Mouse (Mus musculus) cerebellum, adult (tissue): ENCODE measurements around the gene Rab11fip5.
A peak's percentile ranks its signal among the peaks of the same experiment; 100 is the strongest.

Source experiments
- ATAC-seq: cut with Nextera tagmentation; 2 replicates; pipeline ENCODE4 v1.9.2; 2017; ENCODE audit warnings: mild to moderate bottlenecking, moderate library complexity, mixed read lengths; ENCODE audit not compliant: insufficient number of reproducible peaks, low FRiP score, low TSS enrichment

Gene Rab11fip5

DNA sequence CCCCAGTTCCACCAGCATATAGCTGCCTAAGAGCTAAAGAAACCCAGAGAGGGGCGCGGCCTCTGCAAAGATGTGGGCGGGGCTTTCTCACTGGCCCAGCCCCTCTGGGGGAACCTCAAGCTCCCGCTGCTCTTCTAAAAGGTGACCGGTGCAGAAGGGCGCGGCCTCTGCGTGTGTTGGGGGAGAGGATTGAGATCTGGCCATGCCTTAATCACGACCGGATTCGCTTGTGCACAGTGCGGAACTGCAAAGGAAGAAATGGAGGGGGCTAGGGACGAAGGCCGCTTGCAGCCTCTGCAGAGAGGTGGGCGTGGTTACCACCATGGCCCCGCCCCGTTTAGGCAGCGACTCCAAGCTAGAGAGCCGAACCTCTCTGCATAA, 290 bp upstream of the Rab11fip5 start:
- ATAC-seq: peak; percentile 92

DNA sequence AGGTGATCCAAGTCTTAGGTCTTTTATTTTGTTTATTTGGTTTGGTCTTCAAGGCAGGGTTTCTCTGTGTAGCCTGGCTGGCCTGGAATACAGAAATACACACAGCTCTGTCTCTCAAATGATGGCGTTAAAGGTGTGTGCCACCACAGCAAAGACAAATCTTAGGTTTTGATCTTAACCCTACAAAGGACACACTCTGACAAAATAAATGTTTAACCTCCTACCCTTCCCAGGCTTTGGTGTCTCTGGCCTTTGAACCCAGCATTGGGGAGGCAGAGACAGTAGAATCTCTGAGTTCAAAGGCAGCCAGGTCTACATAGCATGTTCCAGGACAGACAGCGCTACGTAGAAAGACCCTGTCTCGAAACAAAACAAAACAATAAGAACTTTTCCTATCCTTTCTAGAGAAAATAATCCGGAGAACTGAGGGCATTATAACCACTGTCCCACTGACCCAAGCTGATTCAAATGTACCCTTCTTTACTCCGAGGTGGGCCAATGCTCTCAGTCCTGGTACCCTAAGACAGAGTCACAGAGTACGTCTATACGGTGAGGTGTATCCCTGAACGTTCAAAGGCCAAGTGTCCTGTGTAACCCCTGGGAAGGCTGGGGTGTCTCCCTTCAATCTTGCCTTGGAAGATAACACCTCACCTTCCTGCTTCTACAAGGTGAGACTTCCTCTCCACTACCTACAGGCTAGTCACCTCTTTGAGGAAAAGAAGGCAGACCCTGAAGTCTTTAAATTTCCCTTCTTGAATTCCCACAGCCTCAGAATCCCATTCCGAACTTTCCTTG, 1.2 kb downstream of the Rab11fip5 start:
- ATAC-seq: no peak

DNA sequence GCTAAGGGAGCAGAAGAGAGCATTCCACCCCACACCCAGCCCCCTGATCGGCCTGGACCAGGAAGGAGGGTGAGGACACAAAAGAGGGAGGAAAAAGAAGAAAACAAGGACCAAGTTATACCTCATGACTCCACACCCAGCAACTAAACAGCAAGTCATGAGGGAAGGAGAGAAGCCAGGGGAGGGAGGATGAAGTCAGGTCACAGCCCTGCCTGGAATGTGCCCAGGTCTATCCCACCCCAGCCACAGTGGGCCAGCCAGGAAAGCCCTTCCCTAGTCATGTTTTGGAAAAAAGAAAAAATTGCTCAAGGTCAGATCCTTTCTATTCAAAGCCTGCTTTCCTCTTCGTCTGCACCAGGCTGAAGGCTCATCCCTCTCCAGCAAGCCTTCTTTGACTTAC, 1.9 kb downstream of the Rab11fip5 start:
- ATAC-seq: no peak

DNA sequence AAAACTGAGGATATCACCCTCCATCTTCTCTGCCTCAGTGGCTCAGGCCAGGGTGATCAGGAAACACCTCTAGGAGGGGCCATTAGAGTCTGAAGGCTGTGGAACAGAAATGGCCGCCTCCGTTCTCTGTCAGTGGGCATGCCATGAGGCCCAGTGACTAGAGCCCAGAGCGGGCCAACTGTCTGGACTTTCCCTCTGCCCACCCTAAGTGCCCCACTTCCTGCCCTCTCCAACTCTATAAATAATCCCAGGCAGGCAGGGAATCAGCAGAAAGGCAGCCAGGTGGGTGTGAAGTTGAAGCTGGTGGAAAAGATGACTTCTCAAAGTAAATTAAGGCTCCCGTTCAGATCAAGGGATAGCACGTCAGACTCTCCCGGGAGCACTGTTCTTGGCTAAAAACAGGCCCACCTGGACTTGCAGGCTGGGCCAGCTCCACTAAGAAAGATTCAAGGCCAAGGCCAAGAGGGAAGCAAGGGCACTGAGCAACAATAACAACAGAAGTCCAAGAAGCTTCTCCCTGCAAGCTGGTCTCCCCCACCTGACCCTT, 2.5 kb downstream of the Rab11fip5 start:
- no peak for ATAC-seq

DNA sequence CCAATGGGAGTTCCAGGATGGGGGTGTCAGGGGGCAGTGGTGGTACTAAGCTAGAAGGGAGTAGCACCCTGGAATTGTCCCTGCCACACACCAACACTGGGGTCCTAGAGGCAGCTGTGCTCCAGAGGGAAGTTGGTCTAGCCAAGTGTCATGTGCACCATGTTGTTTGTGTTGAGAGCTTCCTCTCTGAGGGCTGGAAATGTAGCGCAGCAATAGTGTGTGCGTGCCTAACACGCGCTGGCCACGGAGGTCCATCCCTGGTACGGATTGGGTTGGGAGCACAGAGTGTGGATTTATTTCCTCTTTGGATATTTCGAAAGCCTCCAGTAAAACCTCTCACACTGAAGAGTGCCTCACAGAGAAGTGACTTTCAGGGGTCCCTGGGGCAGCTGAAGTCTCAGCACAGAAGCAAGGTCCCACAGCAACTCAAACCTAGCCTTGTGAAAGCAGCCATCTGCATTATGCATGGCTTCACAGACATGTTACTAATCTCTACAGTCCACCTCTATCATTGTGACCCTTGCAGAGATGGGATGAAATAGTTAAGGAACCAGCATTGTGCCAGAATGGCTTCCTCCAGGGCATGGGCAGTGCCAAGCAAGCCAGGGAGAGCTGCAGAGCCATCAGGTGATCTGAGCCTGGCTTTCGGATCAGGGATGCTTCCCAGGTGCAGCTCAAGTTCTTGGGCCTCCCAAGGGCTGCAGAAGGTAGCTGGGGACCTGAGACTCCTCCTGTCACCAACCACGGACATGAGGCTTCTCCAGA, 3.6 kb downstream of the Rab11fip5 start:
- no peak for ATAC-seq

DNA sequence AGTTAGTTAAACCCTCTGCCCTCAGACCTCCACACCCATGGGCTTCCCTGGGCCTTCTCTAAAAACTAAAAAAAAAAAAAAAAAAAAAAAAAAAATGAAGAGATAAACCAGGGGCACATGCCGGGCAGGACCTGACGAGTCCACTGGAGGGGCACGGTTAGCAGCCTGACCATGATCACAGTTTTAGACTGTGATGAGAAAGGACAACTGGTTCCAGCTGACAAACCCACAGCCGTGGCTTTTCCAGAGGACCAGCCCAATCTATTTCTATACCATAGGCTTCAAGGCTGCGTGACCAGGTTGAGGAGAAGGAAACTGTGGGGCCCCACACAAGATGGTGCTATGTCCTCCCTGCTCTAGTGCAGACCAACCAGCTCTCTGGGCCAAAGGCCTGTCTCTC, 4.4 kb downstream of the Rab11fip5 start:
- ATAC-seq: no peak

DNA sequence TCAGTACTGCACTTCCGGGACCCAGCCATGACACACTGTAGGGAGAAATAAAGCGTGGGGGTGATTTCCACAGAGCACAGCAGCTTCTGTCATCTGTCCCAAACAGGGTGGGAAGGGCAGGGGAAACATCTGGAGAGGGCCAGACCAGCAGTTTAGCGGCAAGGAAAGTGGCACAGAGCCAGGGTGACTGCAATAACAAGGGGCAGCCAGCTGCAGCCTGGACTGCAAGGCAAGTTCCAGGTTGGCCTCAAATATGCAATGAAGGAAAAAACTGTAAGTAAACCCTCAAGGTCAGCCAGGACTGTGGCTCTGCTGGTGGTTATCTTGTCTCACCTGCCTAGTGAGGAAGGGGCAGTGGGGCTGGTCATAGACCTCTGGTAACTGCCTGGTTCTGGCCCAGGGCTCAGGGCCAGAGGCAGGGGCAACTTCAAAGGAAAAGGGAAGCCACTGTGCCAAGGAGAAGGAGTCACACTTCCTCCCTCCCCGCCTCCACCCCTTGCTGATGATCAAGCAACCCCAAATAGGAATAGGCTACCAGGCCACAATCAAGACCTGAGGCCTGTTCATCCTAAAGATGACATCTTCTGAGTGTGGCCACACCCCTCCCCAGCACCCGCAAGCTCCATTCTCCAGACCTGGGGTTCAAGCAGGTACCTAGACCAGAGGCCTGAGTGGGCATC, 5.1 kb downstream of the Rab11fip5 start:
- ATAC-seq: no peak

DNA sequence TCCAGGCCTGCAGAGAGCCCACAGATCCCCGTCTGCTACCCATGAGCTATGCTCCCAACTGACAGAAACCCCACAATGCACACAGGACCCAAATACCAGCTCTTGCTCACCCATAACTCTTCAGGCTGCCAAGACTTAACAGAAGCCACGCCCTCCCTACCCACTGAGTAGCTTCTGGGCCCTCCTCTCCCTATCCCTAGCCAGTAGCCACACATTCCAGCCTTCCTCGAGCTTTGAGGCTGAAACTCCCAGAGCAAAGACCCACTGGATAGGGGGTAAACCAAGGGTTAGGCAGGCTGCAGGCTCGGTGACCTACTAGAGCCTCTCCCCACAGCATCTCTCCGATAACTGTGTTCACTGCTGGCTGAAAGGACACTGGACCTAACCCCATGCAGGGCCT, 5.7 kb downstream of the Rab11fip5 start:
- ATAC-seq: no peak

DNA sequence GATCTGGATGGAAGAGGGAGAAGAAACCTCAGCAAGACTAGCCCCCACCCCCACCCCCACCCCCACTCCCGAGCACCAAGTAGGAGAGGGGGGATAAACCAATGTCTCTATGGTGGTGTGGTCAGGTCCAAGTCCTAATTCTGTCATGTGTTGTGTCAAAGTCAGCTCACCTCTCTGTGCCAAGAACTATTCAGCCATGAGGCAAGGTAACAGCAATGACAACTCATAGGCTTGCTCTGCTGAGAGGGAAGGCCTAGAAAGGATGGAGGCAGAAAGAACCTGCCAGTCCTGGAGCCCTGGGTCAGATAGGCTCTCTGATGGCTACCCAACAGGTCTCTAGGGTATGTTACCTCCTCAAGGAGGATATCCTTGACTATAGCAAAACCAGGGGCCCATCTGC, 6.3 kb downstream of the Rab11fip5 start:
- ATAC-seq: no peak

DNA sequence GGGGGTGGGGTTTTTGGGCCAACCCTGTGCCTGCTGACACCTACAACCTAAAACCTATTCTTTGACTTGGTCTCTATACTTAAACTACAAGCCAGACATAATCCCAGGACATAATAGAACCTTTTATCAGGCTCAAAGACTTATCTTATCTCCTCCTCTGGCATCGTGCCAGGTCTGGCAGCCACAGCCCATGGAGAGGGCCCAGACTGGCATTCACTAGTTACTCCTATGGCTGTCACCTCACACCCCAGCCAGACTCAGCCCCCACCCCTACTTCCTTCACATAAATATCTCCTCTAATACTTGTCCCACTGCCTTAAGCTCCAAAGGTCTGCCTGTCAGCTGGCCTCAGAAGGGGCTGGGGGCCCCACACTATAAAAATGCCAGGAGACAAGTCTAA, 8.0 kb downstream of the Rab11fip5 start:
- ATAC-seq: no peak

DNA sequence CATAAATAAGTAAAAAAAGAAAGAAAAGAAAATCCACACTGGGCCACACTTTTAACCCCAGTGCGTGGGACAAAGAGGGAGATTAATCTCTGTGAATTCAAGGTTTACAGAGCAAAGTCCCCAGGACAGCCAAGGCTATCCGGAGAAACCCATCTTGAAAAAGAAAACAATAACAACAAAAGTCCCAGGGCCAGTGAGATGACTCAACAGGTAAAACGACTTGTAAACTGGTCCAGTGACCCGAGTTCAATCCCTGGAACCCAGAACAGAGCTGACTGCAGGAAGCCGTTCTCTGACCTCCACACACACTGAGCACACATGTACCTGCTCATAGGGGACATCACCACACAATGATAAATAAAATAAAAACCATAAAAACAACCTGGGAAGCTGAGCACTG, 10.0 kb downstream of the Rab11fip5 start:
- ATAC-seq: no peak

DNA sequence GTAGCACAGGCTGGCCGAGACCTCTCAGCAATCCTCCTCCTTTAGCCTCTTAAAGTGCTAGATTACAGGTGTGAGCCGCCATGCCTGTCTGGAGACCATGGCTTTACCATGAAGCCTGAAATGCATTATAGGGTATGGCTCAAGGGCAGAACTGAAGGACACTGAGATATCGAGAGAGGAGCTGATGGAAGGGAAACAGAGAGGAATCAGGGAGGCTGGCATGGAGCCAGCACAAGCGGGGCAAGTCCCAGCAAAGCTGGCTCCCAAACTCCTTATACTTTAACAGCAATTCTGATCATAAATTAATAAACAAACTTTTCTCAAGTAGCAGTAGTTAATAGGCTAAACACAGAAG, 10.6 kb downstream of the Rab11fip5 start:
- no peak for ATAC-seq

DNA sequence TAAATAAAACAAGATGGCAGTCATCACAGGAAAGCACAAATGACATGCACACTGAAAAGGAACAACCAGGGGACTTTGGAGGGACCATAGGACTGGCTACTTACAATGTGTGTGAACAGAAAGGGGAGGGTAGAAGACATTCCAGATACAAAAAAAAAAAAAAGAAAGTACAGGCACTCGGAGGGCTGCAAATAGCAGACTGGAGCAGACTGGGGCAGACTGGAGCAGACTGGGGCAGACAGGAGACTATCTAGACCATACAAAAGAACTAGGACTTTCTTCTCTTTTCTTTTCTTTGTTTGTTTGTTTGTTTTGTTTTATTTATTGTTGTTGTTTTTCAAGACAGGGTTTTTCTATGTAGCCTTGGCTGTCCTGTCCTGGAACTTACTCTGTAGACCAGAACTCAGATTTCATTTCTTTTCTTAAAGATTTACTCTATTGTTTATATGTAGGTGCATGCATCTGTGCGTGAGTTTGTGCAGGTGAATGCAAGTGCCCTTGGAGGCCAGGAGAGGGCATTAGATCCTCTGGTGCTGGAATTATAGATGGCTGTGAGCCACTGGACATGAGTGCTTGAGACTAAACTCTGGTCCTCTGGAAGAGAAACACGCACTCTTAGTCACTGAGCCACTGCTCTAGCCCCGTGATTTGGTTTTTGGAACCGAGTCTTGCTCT, 11.1 kb downstream of the Rab11fip5 start:
- ATAC-seq: no peak

DNA sequence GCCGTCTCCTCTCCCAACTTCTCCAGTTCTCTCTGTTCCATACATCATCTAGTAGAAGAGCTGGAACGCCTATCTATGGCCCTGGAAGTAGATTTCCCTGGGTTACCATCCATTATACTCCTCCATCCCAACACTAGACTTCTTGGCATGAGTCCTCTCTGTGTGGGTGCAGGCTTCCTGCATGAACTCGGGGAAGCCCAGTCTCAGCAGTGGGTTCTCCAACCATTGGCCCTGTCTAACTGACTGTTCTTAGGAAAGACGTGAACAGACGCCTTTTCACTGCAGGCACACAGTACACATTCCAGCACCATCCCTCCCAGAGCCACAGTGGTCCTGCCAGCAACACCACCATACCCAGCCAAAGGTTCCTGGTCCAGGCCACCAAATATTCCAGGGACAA, 11.8 kb downstream of the Rab11fip5 start:
- no peak for ATAC-seq

DNA sequence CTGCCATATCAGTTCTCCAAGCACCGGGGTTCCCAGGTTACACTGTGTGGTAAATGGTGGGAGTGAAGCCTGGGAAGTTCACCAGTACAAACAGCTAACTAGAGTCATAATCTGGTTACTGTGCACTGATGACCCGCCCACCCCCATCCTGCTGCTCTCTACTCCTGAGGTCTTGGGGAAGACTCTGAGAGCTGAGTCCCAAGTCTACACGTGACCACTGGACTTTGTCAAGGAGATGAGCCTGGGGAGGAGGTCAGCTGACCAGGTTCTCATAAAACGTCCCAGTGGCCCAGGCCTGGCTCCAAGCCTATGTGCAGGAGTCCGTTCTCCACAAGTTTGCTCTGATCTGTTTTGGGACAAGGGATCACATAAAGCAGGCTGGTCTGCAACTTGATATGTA, 14.1 kb downstream of the Rab11fip5 start:
- ATAC-seq: no peak

DNA sequence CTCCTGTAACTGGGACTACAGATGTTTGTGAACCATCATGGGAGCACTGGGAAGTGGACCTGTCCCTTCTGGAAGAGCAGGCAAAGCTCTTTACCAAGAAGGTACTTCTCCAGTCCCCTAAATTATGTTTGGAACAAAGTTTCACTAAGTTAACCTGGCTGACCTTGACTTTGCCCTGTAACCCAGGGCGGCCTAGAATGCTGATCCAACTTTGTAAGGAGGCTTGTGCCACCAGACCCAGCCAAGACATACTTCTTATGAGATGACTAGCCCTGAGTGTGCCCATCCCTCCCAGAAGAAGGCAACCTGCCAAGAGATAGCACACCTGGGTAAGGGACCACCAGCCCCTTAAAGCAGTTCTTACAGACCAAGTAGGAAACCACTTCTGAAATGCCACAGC, 15.6 kb downstream of the Rab11fip5 start:
- no peak for ATAC-seq

DNA sequence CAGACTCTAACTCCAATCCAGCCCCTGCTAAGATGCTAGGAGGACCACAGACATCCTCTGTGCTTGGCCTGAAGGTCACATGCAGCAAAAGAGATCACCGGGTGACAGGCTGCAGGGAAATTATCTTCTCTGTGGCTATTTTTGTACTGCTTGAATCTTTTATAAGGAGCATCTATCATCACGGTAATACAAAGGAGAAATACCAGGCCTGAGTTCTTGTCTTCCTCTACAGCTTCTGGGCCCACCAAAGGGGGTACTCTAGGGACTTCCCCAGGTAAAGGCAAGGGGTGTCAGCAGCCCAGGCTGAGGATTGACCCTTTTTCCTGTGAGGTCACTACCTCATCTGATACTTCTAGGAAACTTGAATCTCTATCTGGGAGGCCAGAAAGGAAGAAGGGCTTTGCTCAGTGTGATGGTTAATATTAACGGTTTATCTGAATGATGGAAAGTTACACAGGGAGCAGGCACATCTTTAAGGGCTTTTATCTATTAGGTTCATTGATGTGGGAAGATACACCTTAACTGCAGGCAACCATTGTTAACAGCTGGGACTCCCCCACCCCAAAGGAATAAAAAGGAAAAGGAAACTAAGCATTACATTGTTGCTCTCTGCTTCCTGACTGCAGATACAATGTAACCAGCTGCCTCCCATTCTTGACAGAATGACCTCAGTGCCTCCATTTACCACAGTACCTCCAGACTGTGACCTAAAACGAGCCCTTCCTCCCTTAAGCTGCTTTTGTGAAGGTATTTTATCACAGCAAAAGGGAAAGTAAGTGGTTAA, 17.6 kb downstream of the Rab11fip5 start:
- ATAC-seq: no peak

DNA sequence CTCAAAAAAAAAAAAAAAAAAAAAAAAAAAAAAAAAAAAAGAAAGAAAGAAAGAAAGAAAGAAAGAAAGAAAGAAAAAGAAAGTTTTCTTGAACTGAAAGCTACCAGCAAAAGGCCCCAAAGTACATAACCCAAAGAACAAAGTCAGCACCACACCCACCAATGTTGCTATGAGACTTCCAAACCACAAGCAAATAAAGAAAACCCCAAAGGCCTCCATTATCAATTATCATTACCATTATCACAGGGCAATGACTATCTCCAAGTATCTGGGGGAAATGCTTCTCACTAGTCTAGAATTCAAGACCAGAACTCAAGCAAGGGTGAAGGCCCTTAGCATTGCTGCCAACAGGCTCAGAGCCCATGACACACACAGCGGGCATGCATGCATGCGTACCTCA, 18.7 kb downstream of the Rab11fip5 start:
- no peak for ATAC-seq

DNA sequence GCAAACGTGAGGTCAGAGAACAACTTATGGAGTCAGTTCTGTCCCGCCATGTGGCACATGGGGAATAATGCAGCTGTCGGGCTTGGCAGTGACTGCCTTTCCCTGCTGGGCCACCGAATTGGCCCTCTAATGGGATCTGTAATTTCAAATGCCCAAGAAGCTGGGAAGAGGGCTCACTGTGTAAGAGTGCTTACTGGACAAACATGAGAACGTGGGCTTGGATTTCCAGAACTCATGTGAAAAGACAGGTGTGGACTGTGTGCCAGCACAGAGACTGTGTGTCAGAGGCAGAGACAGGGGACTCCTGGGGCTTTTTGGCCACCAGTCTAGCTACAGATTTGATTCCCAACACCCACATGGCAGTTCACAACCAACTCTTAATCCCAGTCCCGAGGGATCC, 19.7 kb downstream of the Rab11fip5 start:
- no peak; the same call in 1 of the 2 replicates for ATAC-seq

DNA sequence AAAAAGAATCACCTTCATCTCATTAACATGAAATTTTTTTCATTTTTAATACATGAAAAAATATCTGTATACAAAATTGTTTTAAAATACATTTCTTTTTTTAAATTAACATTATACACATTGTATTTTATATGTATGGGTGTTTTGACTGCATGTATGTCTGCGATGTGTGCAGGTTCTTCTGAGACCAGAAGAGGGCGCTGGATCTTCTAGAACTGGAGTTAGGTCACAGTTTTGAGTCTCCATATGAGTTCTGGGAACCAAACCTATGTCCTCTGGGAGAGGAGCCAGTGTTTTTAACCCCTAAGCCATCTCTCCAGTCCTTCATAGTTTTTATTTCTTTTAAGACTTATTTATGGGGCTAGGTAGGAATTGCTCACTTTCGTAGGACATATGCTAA, 20.7 kb downstream of the Rab11fip5 start:
- no peak for ATAC-seq
